Mouse (Mus musculus): ENCODE results near the gene Cntn4. TPM values are rescaled to one million over a fixed set of nuclear protein-coding genes. Genes with fewer than 3 reads are reported as not detected.

Gene Cntn4
- polyA plus RNA-seq, 1 experiment = not detected

- Histone ChIP-seq H3K36me3 (ENCODE audit: control insufficient read depth, insufficient read depth, low read length) (no peaks in the 10 kb centered on the region), H3K4me3 (ENCODE audit: insufficient read depth, low read depth, low read length) (no peak overlapping the region), H3K4me1 (ENCODE audit: control insufficient read depth, insufficient read depth, low read length) (peaks cover 6% of the 10 kb centered on the region; the same call in 1 of the 2 replicates), H3K27ac (ENCODE audit: insufficient read depth, low read depth, low read length) (no peak overlapping the region), H3K27me3 (replicated peaks; ENCODE audit: control insufficient read depth, insufficient read depth, low read length) (no peaks in the 10 kb centered on the region; the same call in 1 of the 2 replicates)
- peak; percentile 82 for DNase-seq
- no peak for TF ChIP-seq CTCF (conservative IDR thresholded peaks at IDR 0.05; ENCODE audit: insufficient read depth, insufficient read length, low read depth, low read length)
- TF ChIP-seq POLR2A (IDR thresholded peaks at IDR 0.05; ENCODE audit: low read depth, low read length) = no peak
- 27% methylated on average over 3 of the region's 3 CpGs for WGBS
Observed at GRCm38 (mm10) chr6:106701931-106702330, 1024.5 kb downstream of the Cntn4 start.

DNA sequence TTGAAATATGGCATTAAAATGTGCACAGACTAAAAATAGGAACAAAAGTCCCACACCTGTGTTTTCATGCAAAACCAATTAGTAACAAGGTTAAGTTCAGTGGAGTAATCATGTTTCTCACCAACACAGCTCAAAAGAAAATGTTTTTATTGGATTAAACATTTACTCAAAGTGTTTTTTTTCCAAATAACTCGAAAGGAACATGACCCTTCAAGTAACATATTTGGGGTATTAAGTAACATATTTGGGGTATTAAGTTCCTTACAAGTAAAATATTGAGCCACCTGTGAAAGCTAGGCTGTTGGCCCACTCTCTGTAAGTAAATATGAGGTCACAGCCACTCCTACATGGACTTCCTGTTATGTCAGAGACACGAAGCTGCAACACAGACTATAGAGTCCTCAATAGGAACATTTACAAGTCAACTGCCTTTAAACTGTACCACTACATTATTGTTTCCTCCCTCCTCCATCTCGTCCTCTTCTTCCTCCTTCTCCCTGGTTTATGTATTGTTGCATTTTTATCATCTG lies 1028.1 kb downstream of the Cntn4 start:
- WGBS = 18% methylated on average over 3 of the region's 3 CpGs
- Histone ChIP-seq H3K4me3 (ENCODE audit: insufficient read depth, low read depth, low read length) (no peak overlapping the region), H3K4me1 (ENCODE audit: control insufficient read depth, insufficient read depth, low read length) (peaks cover 6% of the 10 kb centered on the region; the same call in 1 of the 2 replicates), H3K27ac (ENCODE audit: insufficient read depth, low read depth, low read length) (no peak overlapping the region; the same call in 1 of the 2 replicates), H3K27me3 (replicated peaks; ENCODE audit: control insufficient read depth, insufficient read depth, low read length) (no peaks in the 10 kb centered on the region; the same call in 1 of the 2 replicates), H3K36me3 (ENCODE audit: control insufficient read depth, insufficient read depth, low read length) (no peaks in the 10 kb centered on the region)
- DNase-seq = peak; percentile 65
- no peak for TF ChIP-seq POLR2A (IDR thresholded peaks at IDR 0.05; ENCODE audit: low read depth, low read length)

DNA sequence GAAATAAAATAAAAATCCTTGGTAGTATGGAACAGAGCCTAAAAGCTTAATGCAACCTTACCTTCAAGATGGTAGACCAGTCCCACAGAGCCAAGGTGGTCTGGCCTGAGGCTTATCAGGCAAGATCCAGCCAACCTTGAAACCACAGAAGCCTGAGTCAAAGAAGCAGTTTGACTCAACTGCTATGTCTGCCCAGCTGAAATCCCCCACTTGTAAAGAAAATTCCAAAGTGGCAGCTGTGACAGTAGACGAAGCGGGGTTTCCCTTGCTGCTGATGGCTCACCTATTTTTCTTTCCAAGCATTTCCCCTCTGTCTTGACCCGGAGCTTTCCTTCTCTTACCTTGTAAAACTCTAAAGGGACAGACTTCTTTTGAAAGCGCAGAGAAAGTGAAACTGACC lies 1048.2 kb downstream of the Cntn4 start:
- no peak for DNase-seq
- TF ChIP-seq POLR2A (IDR thresholded peaks at IDR 0.05; ENCODE audit: low read depth, low read length) (no peak), CTCF (conservative IDR thresholded peaks at IDR 0.05; ENCODE audit: insufficient read depth, insufficient read length, low read depth, low read length) (no peak)
- H3K4me3 ChIP-seq (ENCODE audit: insufficient read depth, low read depth, low read length) = no peak overlapping the region
- 77% methylated on average over 4 of the region's 4 CpGs for WGBS
- H3K36me3 ChIP-seq (ENCODE audit: control insufficient read depth, insufficient read depth, low read length) = no peaks in the 10 kb centered on the region
- no peaks in the 10 kb centered on the region for H3K27me3 ChIP-seq (replicated peaks; ENCODE audit: control insufficient read depth, insufficient read depth, low read length)
- peaks cover 5% of the 10 kb centered on the region; the same call in 1 of the 2 replicates for H3K4me1 ChIP-seq (ENCODE audit: control insufficient read depth, insufficient read depth, low read length)
- H3K27ac ChIP-seq (ENCODE audit: insufficient read depth, low read depth, low read length) = no peak overlapping the region

GRCm38 (mm10) chr6:106726078-106726477 lies 1048.6 kb downstream of the Cntn4 start:
- 76% methylated on average over 6 of the region's 6 CpGs for WGBS
- Histone ChIP-seq H3K4me1 (ENCODE audit: control insufficient read depth, insufficient read depth, low read length) (peaks cover 5% of the 10 kb centered on the region; the same call in 1 of the 2 replicates), H3K36me3 (ENCODE audit: control insufficient read depth, insufficient read depth, low read length) (no peaks in the 10 kb centered on the region), H3K27me3 (replicated peaks; ENCODE audit: control insufficient read depth, insufficient read depth, low read length) (no peaks in the 10 kb centered on the region), H3K4me3 (ENCODE audit: insufficient read depth, low read depth, low read length) (no peak overlapping the region), H3K27ac (ENCODE audit: insufficient read depth, low read depth, low read length) (no peak overlapping the region)
- TF ChIP-seq CTCF (conservative IDR thresholded peaks at IDR 0.05; ENCODE audit: insufficient read depth, insufficient read length, low read depth, low read length) (no peak), POLR2A (IDR thresholded peaks at IDR 0.05; ENCODE audit: low read depth, low read length) (no peak)
- DNase-seq = no peak

- DNase-seq = no peak
- H3K4me1 ChIP-seq (ENCODE audit: control insufficient read depth, insufficient read depth, low read length) = peaks cover 11% of the 10 kb centered on the region; the same call in 1 of the 2 replicates
- H3K36me3 ChIP-seq (ENCODE audit: control insufficient read depth, insufficient read depth, low read length) = no peaks in the 10 kb centered on the region
- WGBS = 74% methylated on average over 1 of the region's 1 CpGs
- TF ChIP-seq CTCF (conservative IDR thresholded peaks at IDR 0.05; ENCODE audit: insufficient read depth, insufficient read length, low read depth, low read length) = no peak
- no peak overlapping the region for H3K4me3 ChIP-seq (ENCODE audit: insufficient read depth, low read depth, low read length)
- no peaks in the 10 kb centered on the region for H3K27me3 ChIP-seq (replicated peaks; ENCODE audit: control insufficient read depth, insufficient read depth, low read length)
- H3K27ac ChIP-seq (ENCODE audit: insufficient read depth, low read depth, low read length) = no peak overlapping the region
Observed at GRCm38 (mm10) chr6:106727703-106728102, 1050.2 kb downstream of the Cntn4 start.

GRCm38 (mm10) chr6:106729682-106730314 lies 1052.3 kb downstream of the Cntn4 start:
- Histone ChIP-seq H3K27ac (ENCODE audit: insufficient read depth, low read depth, low read length) (peak overlapping the region; percentile 44; the same call in 1 of the 2 replicates), H3K36me3 (ENCODE audit: control insufficient read depth, insufficient read depth, low read length) (no peaks in the 10 kb centered on the region), H3K27me3 (replicated peaks; ENCODE audit: control insufficient read depth, insufficient read depth, low read length) (no peaks in the 10 kb centered on the region), H3K4me1 (ENCODE audit: control insufficient read depth, insufficient read depth, low read length) (peaks cover 11% of the 10 kb centered on the region; the same call in 1 of the 2 replicates), H3K4me3 (ENCODE audit: insufficient read depth, low read depth, low read length) (no peak overlapping the region)
- DNase-seq = peak; percentile 78
- TF ChIP-seq POLR2A (IDR thresholded peaks at IDR 0.05; ENCODE audit: low read depth, low read length) (no peak), CTCF (conservative IDR thresholded peaks at IDR 0.05; ENCODE audit: insufficient read depth, insufficient read length, low read depth, low read length) (no peak)
- 43% methylated on average over 4 of the region's 4 CpGs for WGBS

- Histone ChIP-seq H3K4me3 (ENCODE audit: insufficient read depth, low read depth, low read length) (no peak overlapping the region), H3K27ac (ENCODE audit: insufficient read depth, low read depth, low read length) (no peak overlapping the region), H3K4me1 (ENCODE audit: control insufficient read depth, insufficient read depth, low read length) (peaks cover 11% of the 10 kb centered on the region; the same call in 1 of the 2 replicates), H3K27me3 (replicated peaks; ENCODE audit: control insufficient read depth, insufficient read depth, low read length) (no peaks in the 10 kb centered on the region), H3K36me3 (ENCODE audit: control insufficient read depth, insufficient read depth, low read length) (no peaks in the 10 kb centered on the region)
- TF ChIP-seq POLR2A (IDR thresholded peaks at IDR 0.05; ENCODE audit: low read depth, low read length) (no peak), CTCF (conservative IDR thresholded peaks at IDR 0.05; ENCODE audit: insufficient read depth, insufficient read length, low read depth, low read length) (no peak)
- WGBS = 73% methylated on average over 4 of the region's 4 CpGs
- DNase-seq = no peak
Observed at GRCm38 (mm10) chr6:106732563-106732962, 1055.1 kb downstream of the Cntn4 start.
